Mouse (Mus musculus): ENCODE data around the gene S100a16.

GRCm38 (mm10) chr3:90512276-90512675, 24.8 kb upstream of the S100a16 start:
- no peak for TF ChIP-seq CTCF (IDR thresholded peaks at IDR 0.05; ENCODE audit: control insufficient read depth, insufficient read depth, low read length)
- TF ChIP-seq POLR2A (IDR thresholded peaks at IDR 0.05; ENCODE audit: borderline replicate concordance, control insufficient read depth, low read depth, low read length): no peak
